13 mouse cellular contexts compared by ENCODE assay signal in the genomic region with DNA sequence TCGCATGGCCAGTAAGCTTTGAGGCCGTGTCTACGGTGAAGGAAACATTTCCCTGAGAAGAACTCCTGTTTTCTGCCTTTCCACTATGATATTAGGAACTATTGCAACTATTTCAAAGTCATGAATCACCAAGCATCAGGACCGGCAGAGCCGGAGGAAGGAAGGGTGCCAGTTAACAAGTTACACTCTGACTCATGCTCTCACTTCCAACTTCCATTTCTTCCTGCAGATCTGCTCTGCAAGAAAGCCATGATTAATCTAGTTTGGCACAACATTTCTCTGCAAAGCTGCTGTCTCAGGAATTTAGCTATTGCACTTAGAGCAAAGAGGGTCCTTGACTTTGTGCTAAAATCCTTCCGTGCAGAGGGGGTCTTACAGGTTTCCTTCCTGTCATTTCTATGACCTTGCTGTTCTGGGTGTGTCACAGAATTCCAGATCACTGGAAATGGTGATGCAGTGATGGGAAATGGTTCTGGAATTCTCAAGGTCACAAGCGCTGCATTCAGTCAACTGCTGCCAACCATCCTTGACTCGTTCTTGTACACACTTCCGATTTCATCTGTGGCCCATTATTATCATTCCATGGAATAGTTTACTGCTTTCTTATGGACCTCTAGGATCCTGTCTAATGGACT. TPM values are rescaled to one million over a fixed set of nuclear protein-coding genes. Genes with fewer than 3 reads are reported as not detected.
A peak's percentile ranks its signal among the peaks of the same experiment; 100 is the strongest.
DNase-seq lines count a peak whose midpoint lies in the region; ATAC-seq lines count a peak whose summit lies in the region.
"Had no signal": no experiment of that assay in that cellular context is flagged by ENCODE, and none has a peak within 500 bp of the region (broad histone marks: within the 10 kb centered on the region; RNA-seq: fewer than 3 reads in every experiment).

No protein-coding gene starts in this region.

- no peaks in the 10 kb centered on the region for H3K9me3 ChIP-seq in kidney, embryonic 14.5 days (ENCODE audit: control insufficient read depth, low read length)
- H3K9me3 ChIP-seq: limb, embryonic 15.5 days had no signal

- no peak for ATAC-seq in kidney, embryonic 14.5 days (ENCODE audit: low FRiP score, low TSS enrichment)
- ATAC-seq: hindbrain, embryonic 16.5 days had no signal

- intact Hi-C loops in heart, postnatal 36 days (cut with DNase I) = no loop called here

- H3K4me2 ChIP-seq in kidney, embryonic 14.5 days (replicated peaks; ENCODE audit: low read depth, low read length) = no peak overlapping the region
- H3K4me2 ChIP-seq: limb, embryonic 15.5 days had no signal

- no peaks in the 10 kb centered on the region for H3K27me3 ChIP-seq in kidney, embryonic 14.5 days (ENCODE audit: control insufficient read depth, insufficient read depth, low read length)
- H3K27me3 ChIP-seq: limb, embryonic 15.5 days had no signal

- no peaks in the 10 kb centered on the region for H3K36me3 ChIP-seq in macrophage (ENCODE audit: inconsistent target)
- H3K36me3 ChIP-seq in kidney, embryonic 14.5 days (ENCODE audit: control insufficient read depth, insufficient read depth, low read length) = no peaks in the 10 kb centered on the region
- H3K36me3 ChIP-seq: limb, embryonic 15.5 days had no signal

- H3K27ac ChIP-seq in macrophage = peak overlapping the region; percentile 100
- no peak overlapping the region for H3K27ac ChIP-seq in kidney, embryonic 14.5 days (ENCODE audit: low read depth, low read length)
- H3K27ac ChIP-seq: heart, adult 2 months; limb, embryonic 15.5 days had no signal

- no peak overlapping the region for H3K9ac ChIP-seq in kidney, embryonic 14.5 days (ENCODE audit: low read depth, low read length)
- H3K9ac ChIP-seq: limb, embryonic 15.5 days had no signal

- no peak overlapping the region for H3K4me3 ChIP-seq in macrophage (ENCODE audit: inconsistent target)
- no peak overlapping the region for H3K4me3 ChIP-seq in kidney, embryonic 14.5 days (ENCODE audit: low read length)
- H3K4me3 ChIP-seq: heart, adult 2 months; limb, embryonic 15.5 days had no signal

- peaks cover 46% of the 10 kb centered on the region for H3K79me2 ChIP-seq in macrophage (ENCODE audit: inconsistent target)

- H3K4me1 ChIP-seq in kidney, embryonic 14.5 days (ENCODE audit: control insufficient read depth, insufficient read depth, low read length) = no peaks in the 10 kb centered on the region
- H3K4me1 ChIP-seq: limb, embryonic 15.5 days had no signal

- peak; percentile 95 for DNase-seq in heart, adult 11 months
- DNase-seq in heart, postnatal 36 days = no peak
- DNase-seq in 3T3-L1 (ENCODE audit: low read depth, low spot score) = peak; percentile 88
- peak; percentile 73 for DNase-seq in adipocyte (ENCODE audit: low spot score)
- DNase-seq in layer of hippocampus, postnatal 25 days (ENCODE audit: extremely low spot score in 1 of 2, low spot score in 1 of 2) = no peak
- no peak for DNase-seq in layer of hippocampus, postnatal 14 days (ENCODE audit: low spot score in 2 of 2)

- 33% methylated on average over 9 of the region's 9 CpGs for WGBS in macrophage (ENCODE audit: missing documents)
- 86% methylated on average over 9 of the region's 9 CpGs for WGBS in kidney, embryonic 14.5 days

RNA-seq across cellular contexts. Expression of a gene that starts 8.9 kb away (rescaled TPM):
- 100 to 1,000 TPM; 136 to 147 TPM for total RNA-seq in heart, postnatal 36 days (2021)
- 100 to 1,000 TPM; 204 to 959 (median 558) TPM for total RNA-seq in macrophage (2018; cell fraction: chromatin; rRNA removed)
- 100 to 1,000 TPM; 258 to 483 (median 379) TPM for total RNA-seq in macrophage (2018; cell fraction: cytosol; rRNA removed)
- total RNA-seq in macrophage (2018; cell fraction: nucleus; rRNA removed) = 1,000 to 10,000 TPM in 12 of 26 experiments, 100 to 1,000 TPM in 14; 438 to 1,569 (median 919) TPM
- polyA plus RNA-seq in macrophage (2018) = 285 to 668 TPM (median 308 TPM) in 3 replicates
- 100 to 1,000 TPM; 162 to 165 TPM for total RNA-seq in layer of hippocampus, postnatal 25 days (2021)
- polyA plus RNA-seq in kidney, embryonic 14.5 days (2014; fragmentation: Nextera tagmentation; extraction: Ambion mirVana) = 35.3 and 41.5 TPM in 2 replicates
- 100 to 1,000 TPM; 192 to 199 TPM for total RNA-seq in layer of hippocampus, postnatal 14 days (2021)

RNA-seq across cellular contexts. Expression of a gene that starts 30.8 kb away (rescaled TPM):
- 10 to 100 TPM; 48.5 to 52.9 TPM for total RNA-seq in heart, postnatal 36 days (2021)
- total RNA-seq in macrophage (2018; cell fraction: chromatin; rRNA removed) = 10 to 100 TPM in 8 of 26 experiments, 1 to 10 TPM in 17, under 1 TPM in 1; 0.90 to 22.3 (median 5.3) TPM
- 10 to 100 TPM in 25 of 26 experiments, 1 to 10 TPM in 1; 8.1 to 30.0 (median 21.3) TPM for total RNA-seq in macrophage (2018; cell fraction: cytosol; rRNA removed)
- 10 to 100 TPM in 7 of 26 experiments, 1 to 10 TPM in 19; 1.8 to 37.5 (median 8.4) TPM for total RNA-seq in macrophage (2018; cell fraction: nucleus; rRNA removed)
- 31.4 to 90.9 TPM (median 48.0 TPM) in 3 replicates for polyA plus RNA-seq in macrophage (2018)
- total RNA-seq in layer of hippocampus, postnatal 25 days (2021) = 1 to 10 TPM; 1.8 to 2.5 TPM
- polyA plus RNA-seq in kidney, embryonic 14.5 days (2014; fragmentation: Nextera tagmentation; extraction: Ambion mirVana) = 134 and 174 TPM in 2 replicates
- 1 to 10 TPM; 2.3 to 2.4 TPM for total RNA-seq in layer of hippocampus, postnatal 14 days (2021)

RNA-seq across cellular contexts. Expression of a gene that starts 38.8 kb away (rescaled TPM):
- 100 to 1,000 TPM; 418 to 460 TPM for total RNA-seq in heart, postnatal 36 days (2021)
- 10 to 100 TPM in 2 of 26 experiments, 1 to 10 TPM in 15, not detected in 9; 1.6 to 14.0 (median 2.5) TPM for total RNA-seq in macrophage (2018; cell fraction: chromatin; rRNA removed)
- total RNA-seq in macrophage (2018; cell fraction: cytosol; rRNA removed) = 10 to 100 TPM; 41.6 to 97.9 (median 63.3) TPM
- 10 to 100 TPM in 16 of 26 experiments, 1 to 10 TPM in 10; 2.5 to 23.4 (median 12.0) TPM for total RNA-seq in macrophage (2018; cell fraction: nucleus; rRNA removed)
- polyA plus RNA-seq in macrophage (2018) = 55.9 to 94.5 TPM (median 88.0 TPM) in 3 replicates
- 100 to 1,000 TPM; 107 to 109 TPM for total RNA-seq in layer of hippocampus, postnatal 25 days (2021)
- polyA plus RNA-seq in kidney, embryonic 14.5 days (2014; fragmentation: Nextera tagmentation; extraction: Ambion mirVana) = 81.8 and 91.6 TPM in 2 replicates
- 10 to 100 TPM; 73.0 to 83.6 TPM for total RNA-seq in layer of hippocampus, postnatal 14 days (2021)

RNA-seq across cellular contexts. Expression of a gene that starts 39.0 kb away (rescaled TPM):
- 10 to 100 TPM; 14.6 to 17.0 TPM for total RNA-seq in heart, postnatal 36 days (2021)
- total RNA-seq in macrophage (2018; cell fraction: chromatin; rRNA removed) = 10 to 100 TPM in 23 of 26 experiments, 1 to 10 TPM in 3; 6.8 to 64.5 (median 26.5) TPM
- 10 to 100 TPM in 16 of 26 experiments, 1 to 10 TPM in 10; 3.7 to 15.0 (median 11.3) TPM for total RNA-seq in macrophage (2018; cell fraction: cytosol; rRNA removed)
- total RNA-seq in macrophage (2018; cell fraction: nucleus; rRNA removed) = 10 to 100 TPM in 25 of 26 experiments, 1 to 10 TPM in 1; 9.4 to 57.6 (median 19.4) TPM
- polyA plus RNA-seq in macrophage (2018) = 15.5 to 19.5 TPM (median 17.7 TPM) in 3 replicates
- total RNA-seq in layer of hippocampus, postnatal 25 days (2021) = 10 to 100 TPM; 20.3 to 24.6 TPM
- 68.8 and 79.9 TPM in 2 replicates for polyA plus RNA-seq in kidney, embryonic 14.5 days (2014; fragmentation: Nextera tagmentation; extraction: Ambion mirVana)
- total RNA-seq in layer of hippocampus, postnatal 14 days (2021) = 10 to 100 TPM; 22.8 to 23.2 TPM

RNA-seq across cellular contexts. Expression of a gene that starts 51.5 kb away (rescaled TPM):
- total RNA-seq in heart, postnatal 36 days (2021) = not detected
- not detected for total RNA-seq in macrophage (2018; cell fraction: chromatin; rRNA removed)
- total RNA-seq in macrophage (2018; cell fraction: cytosol; rRNA removed) = not detected
- total RNA-seq in macrophage (2018; cell fraction: nucleus; rRNA removed) = not detected
- not detected in 3 replicates for polyA plus RNA-seq in macrophage (2018)
- not detected for total RNA-seq in layer of hippocampus, postnatal 25 days (2021)
- polyA plus RNA-seq in kidney, embryonic 14.5 days (2014; fragmentation: Nextera tagmentation; extraction: Ambion mirVana) = not detected in 2 replicates
- total RNA-seq in layer of hippocampus, postnatal 14 days (2021) = not detected
- total RNA-seq: heart, adult 2 months; layer of hippocampus, adult 18-20 months had no signal
- polyA plus RNA-seq: forebrain, embryonic 11.5 days; heart, adult 2 months; hindbrain, embryonic 16.5 days; limb, embryonic 15.5 days had no signal

Comparison
In these comparisons a context has a peak if more than half of its experiments do, and no peak if none do; other contexts are left out.
1. DNase-seq: peak in heart, adult 11 months (single experiment), 3T3-L1 (single experiment) and adipocyte (single experiment); none in heart, postnatal 36 days (0 of 2), layer of hippocampus, postnatal 25 days (0 of 2) and layer of hippocampus, postnatal 14 days (0 of 2).
2. RNA of a gene that starts 30.8 kb away (total RNA-seq): 48.5 to 52.9 TPM in heart, postnatal 36 days; 1.8 to 2.5 TPM in layer of hippocampus, postnatal 25 days and 2.3 to 2.4 TPM in layer of hippocampus, postnatal 14 days; every median in the first group is over 10 times any median in the second.